Mouse (Mus musculus) embryonic facial prominence, embryonic 15.5 days (tissue): Measurements from ENCODE around the gene Sorbs1. TPM values are rescaled to one million over a fixed set of nuclear protein-coding genes. Genes with fewer than 3 reads are reported as not detected.
A peak's percentile ranks its signal among the peaks of the same experiment; 100 is the strongest.

Experiments
- ATAC-seq: fragments of 200-750 bp; cut with Nextera tagmentation; 2 replicates; pipeline ENCODE4 v1.8.0; 2017; ENCODE audit warnings: low read depth, moderate TSS enrichment; ENCODE audit not compliant: insufficient number of reproducible peaks, low FRiP score, low TSS enrichment
- H3K27ac ChIP-seq: fragments of 300-500 bp; sonication (generic); replicated peaks from 2 replicates; pipeline ENCODE4 v1.5.1; 2015; ENCODE audit warnings: mild to moderate bottlenecking, inconsistent platforms
- H3K27me3 ChIP-seq: fragments of 300-500 bp; sonication (generic); 2 replicates; pipeline ENCODE4 v1.6.1; 2015; ENCODE audit warnings: inconsistent platforms
- H3K36me3 ChIP-seq: fragments of 300-500 bp; sonication (generic); 2 replicates; pipeline ENCODE4 v1.6.1; 2015; ENCODE audit warnings: mild to moderate bottlenecking, inconsistent platforms
- H3K4me1 ChIP-seq: fragments of 300-500 bp; sonication (generic); 2 replicates; pipeline ENCODE4 v1.6.1; 2015; ENCODE audit warnings: inconsistent platforms
- H3K4me2 ChIP-seq: fragments of 300-500 bp; sonication (generic); replicated peaks from 2 replicates; pipeline ENCODE4 v1.6.1; 2015; ENCODE audit warnings: mild to moderate bottlenecking, inconsistent platforms
- H3K4me3 ChIP-seq: fragments of 300-500 bp; sonication (generic); replicated peaks from 2 replicates; pipeline ENCODE4 v1.5.1; 2015; ENCODE audit warnings: mild to moderate bottlenecking, inconsistent platforms
- H3K9ac ChIP-seq: fragments of 300-500 bp; sonication (generic); 2 replicates; pipeline ENCODE4 v1.6.1; 2015; ENCODE audit warnings: inconsistent platforms
- H3K9me3 ChIP-seq: fragments of 300-500 bp; sonication (generic); replicated peaks from 2 replicates; pipeline ENCODE4 v1.6.1; 2016; ENCODE audit warnings: inconsistent platforms
- WGBS: fragments of 180-500 bp; shearing (Covaris S2); methylation state at CpG from one replicate; pipeline ENCODE4 v1.1.7; 2015; 5-methylcytosine and 5-hydroxymethylcytosine counted together
- polyA plus RNA-seq: library from polyadenylated mRNA; unstranded; fragments of >200 nt; fragmentation: Nextera tagmentation; extraction: Ambion mirVana; gene quantifications from 2 replicates; pipeline ENCODE4 v1.2.1, GENCODE M21; 2015

Sorbs1 gene
- polyA plus RNA-seq, 1 experiment from 2014 or later: 55.6 TPM

DNA sequence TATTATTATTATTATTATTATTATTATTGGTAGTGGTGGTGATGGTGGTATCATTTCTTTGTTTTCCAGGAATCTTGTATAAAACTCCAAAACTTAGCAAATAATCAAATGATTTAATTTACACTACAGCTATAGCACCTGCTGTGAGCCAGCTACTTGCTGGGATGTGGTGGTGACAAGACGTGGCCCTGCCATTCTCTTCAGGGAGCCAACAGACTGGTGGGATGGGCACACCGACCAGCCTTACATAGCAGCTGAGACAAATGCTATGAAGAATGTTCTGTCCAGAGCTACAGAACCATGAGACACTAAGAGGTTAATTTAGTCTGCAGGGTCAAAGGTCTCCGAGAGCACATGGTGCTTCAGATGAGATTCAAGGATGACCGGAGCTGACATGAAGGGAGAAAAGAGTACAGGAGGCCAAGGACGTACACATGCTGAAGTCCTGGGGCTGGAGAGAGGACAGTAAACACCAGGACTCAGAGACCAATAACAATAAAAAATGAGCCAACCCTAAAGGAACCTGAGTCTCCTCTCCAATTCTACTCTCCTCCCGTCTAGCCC, 15.3 kb downstream of the Sorbs1 start:
- no peak overlapping the region for H3K9ac ChIP-seq
- no peak overlapping the region for H3K4me3 ChIP-seq
- no peaks in the 10 kb centered on the region for H3K4me1 ChIP-seq
- no peak overlapping the region for H3K27ac ChIP-seq
- no peaks in the 10 kb centered on the region for H3K9me3 ChIP-seq
- 69% methylated on average over 6 of the region's 6 CpGs for WGBS
- H3K36me3 ChIP-seq: no peaks in the 10 kb centered on the region
- no peak overlapping the region for H3K4me2 ChIP-seq
- no peak for ATAC-seq
- no peaks in the 10 kb centered on the region for H3K27me3 ChIP-seq

GRCm38 (mm10) chr19:40496509-40497267, 16.9 kb downstream of the Sorbs1 start:
- no peak overlapping the region for H3K4me3 ChIP-seq
- H3K9ac ChIP-seq: no peak overlapping the region
- WGBS: 90% methylated on average over 11 of the region's 11 CpGs
- H3K9me3 ChIP-seq: no peaks in the 10 kb centered on the region
- no peaks in the 10 kb centered on the region for H3K4me1 ChIP-seq
- H3K27me3 ChIP-seq: no peaks in the 10 kb centered on the region
- no peak overlapping the region for H3K4me2 ChIP-seq
- H3K36me3 ChIP-seq: no peaks in the 10 kb centered on the region
- H3K27ac ChIP-seq: no peak overlapping the region
- no peak for ATAC-seq

DNA sequence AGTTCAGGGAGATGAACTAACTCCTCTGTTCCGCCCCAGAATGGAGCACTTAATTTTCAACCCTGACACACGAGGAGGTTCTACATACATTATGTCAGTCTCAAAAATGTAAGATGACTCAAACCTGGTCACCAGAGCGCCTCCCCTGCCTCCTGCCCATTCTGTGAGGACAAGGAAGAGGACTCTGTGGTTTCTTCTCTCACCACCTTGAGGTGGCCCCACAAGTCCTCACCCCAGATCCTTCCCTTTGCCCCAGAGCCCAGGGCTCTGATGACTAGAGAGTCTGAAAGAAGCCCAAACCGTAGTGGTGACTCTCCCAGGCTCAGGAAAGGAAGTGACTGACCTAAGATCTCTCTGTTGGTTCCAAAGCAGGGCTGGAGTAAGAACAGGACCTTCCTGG, 17.5 kb downstream of the Sorbs1 start:
- Histone ChIP-seq H3K4me2 (no peak overlapping the region), H3K9ac (no peak overlapping the region), H3K27me3 (no peaks in the 10 kb centered on the region), H3K4me1 (no peaks in the 10 kb centered on the region; the same call in 1 of the 2 replicates), H3K36me3 (no peaks in the 10 kb centered on the region), H3K27ac (no peak overlapping the region), H3K9me3 (no peaks in the 10 kb centered on the region), H3K4me3 (no peak overlapping the region)
- no peak for ATAC-seq
- WGBS: 82% methylated on average over 4 of the region's 4 CpGs

GRCm38 (mm10) chr19:40492902-40493301, 20.7 kb downstream of the Sorbs1 start:
- Histone ChIP-seq H3K27ac (no peak overlapping the region), H3K4me1 (peaks cover 17% of the 10 kb centered on the region), H3K9ac (no peak overlapping the region), H3K4me2 (no peak overlapping the region), H3K27me3 (no peaks in the 10 kb centered on the region), H3K4me3 (no peak overlapping the region), H3K9me3 (no peaks in the 10 kb centered on the region), H3K36me3 (no peaks in the 10 kb centered on the region)
- ATAC-seq: no peak
- WGBS: 70% methylated on average over 9 of the region's 9 CpGs

DNA sequence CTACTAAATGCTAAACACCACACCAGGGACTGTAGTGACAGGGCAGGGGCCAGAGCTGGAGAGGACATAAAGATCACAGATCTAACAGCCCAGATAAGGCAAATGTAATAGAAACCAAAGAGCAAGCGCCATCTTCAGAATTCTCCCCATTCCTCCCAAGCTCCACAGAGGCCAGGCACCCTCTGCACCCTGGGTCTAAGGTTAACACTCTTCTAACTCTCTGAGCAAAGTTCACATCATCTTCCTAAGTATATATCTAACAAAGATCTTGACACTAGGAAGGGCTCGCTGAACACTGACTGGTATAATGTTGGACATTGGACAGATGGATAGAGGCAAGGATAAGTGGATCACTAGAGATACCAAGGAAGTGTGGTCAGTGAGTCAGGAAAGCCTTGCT, 22.1 kb downstream of the Sorbs1 start:
- H3K27ac ChIP-seq: no peak overlapping the region
- no peak overlapping the region for H3K4me3 ChIP-seq
- H3K9ac ChIP-seq: no peak overlapping the region
- H3K36me3 ChIP-seq: no peaks in the 10 kb centered on the region
- H3K4me2 ChIP-seq: no peak overlapping the region
- H3K27me3 ChIP-seq: no peaks in the 10 kb centered on the region
- WGBS: 86% methylated on average over 2 of the region's 2 CpGs
- no peak for ATAC-seq
- H3K4me1 ChIP-seq: peaks cover 24% of the 10 kb centered on the region
- H3K9me3 ChIP-seq: no peaks in the 10 kb centered on the region

GRCm38 (mm10) chr19:40490765-40491164, 22.8 kb downstream of the Sorbs1 start:
- no peak for ATAC-seq
- peaks cover 24% of the 10 kb centered on the region for H3K4me1 ChIP-seq
- no peaks in the 10 kb centered on the region for H3K36me3 ChIP-seq
- H3K4me3 ChIP-seq: no peak overlapping the region
- no peaks in the 10 kb centered on the region for H3K27me3 ChIP-seq
- H3K9me3 ChIP-seq: no peaks in the 10 kb centered on the region
- H3K27ac ChIP-seq: no peak overlapping the region
- 55% methylated on average over 8 of the region's 8 CpGs for WGBS
- H3K9ac ChIP-seq: no peak overlapping the region
- H3K4me2 ChIP-seq: no peak overlapping the region

DNA sequence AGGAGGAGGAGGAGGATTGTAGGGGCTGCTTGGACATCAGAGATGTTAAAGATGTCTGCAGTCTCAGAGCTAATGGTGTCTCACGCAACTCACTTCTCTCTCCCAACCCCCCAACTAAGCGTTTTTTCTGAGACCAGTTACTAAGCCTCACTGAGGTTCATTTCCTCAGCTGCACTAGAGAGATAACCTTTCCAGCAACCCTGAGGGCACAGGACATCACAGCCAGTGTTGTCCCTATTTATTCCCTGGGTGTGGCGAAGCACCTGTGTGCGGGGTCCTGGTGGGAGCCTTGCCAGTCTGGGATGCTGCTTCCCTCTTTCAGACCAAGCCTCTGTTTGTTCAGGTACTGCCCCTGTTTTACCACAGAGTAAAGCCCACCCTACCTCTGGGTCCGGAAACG, 23.9 kb downstream of the Sorbs1 start:
- no peak for ATAC-seq
- H3K9me3 ChIP-seq: no peaks in the 10 kb centered on the region
- no peaks in the 10 kb centered on the region for H3K27me3 ChIP-seq
- H3K4me3 ChIP-seq: no peak overlapping the region
- no peak overlapping the region for H3K27ac ChIP-seq
- H3K4me1 ChIP-seq: peaks cover 24% of the 10 kb centered on the region
- 67% methylated on average over 6 of the region's 6 CpGs for WGBS
- H3K36me3 ChIP-seq: no peaks in the 10 kb centered on the region
- H3K9ac ChIP-seq: no peak overlapping the region
- H3K4me2 ChIP-seq: no peak overlapping the region

DNA sequence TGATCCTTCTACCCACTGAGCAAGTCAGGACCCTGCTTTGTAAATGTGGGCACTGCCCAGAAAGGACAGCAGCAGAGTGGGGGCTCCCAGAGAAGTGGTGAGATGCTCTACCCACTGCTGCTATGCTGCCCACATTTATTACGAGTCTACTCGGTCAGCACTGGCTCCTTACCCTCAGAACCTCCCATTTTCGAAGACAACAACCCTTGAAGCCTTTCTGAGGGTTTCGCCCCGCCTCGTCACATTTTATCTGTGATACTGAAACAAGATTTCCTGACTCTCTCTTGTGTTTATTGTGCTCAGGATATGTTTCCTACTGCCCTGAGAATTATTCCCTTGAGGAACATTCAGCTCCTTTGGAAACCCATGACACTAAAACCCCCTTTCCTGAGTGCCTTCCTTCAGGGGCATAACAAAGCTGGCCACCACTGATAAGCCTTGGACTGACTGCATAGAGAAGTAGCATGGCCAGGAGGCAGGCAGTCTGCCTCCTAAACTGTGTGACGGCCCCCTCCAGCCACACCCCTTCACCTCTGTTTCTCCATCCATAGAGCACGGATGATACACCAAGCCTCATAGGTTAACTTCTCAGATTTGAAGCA, 24.6 kb downstream of the Sorbs1 start:
- Histone ChIP-seq H3K4me3 (no peak overlapping the region), H3K27ac (no peak overlapping the region), H3K27me3 (no peaks in the 10 kb centered on the region), H3K4me2 (no peak overlapping the region), H3K4me1 (peaks cover 24% of the 10 kb centered on the region), H3K9ac (no peak overlapping the region), H3K36me3 (no peaks in the 10 kb centered on the region), H3K9me3 (0 out of 2 replicates have a peak, but pooled peaks cover 3% of the 10 kb centered on the region)
- WGBS: 74% methylated on average over 8 of the region's 8 CpGs
- no peak for ATAC-seq

DNA sequence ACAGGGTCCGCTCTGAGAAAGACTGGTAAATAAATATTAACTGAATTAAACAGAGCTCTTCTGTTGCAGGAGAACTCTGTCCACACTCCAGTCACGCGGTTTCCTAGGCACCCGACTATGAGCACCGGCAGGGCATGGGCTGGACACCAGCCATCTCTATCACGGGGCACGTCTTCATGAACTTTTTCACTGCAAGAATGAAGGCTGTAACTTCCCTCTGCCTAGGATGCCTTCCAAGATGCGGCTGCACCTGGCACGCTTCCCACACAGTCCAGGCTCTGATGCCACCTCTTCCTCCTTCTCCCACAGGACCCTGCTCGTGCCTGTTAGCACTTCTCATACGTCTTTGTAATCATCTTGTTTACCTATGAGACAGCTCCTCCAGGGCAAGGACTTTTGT, 26.0 kb downstream of the Sorbs1 start:
- no peak for ATAC-seq
- no peak overlapping the region for H3K4me3 ChIP-seq
- 0 out of 2 replicates have a peak, but pooled peaks cover 6% of the 10 kb centered on the region for H3K9me3 ChIP-seq
- peaks cover 24% of the 10 kb centered on the region for H3K4me1 ChIP-seq
- no peak overlapping the region for H3K4me2 ChIP-seq
- H3K27ac ChIP-seq: 0 out of 2 replicates have a peak overlapping the region, but pooled peaks have one; percentile 3
- no peak overlapping the region for H3K9ac ChIP-seq
- 59% methylated on average over 11 of the region's 11 CpGs for WGBS
- H3K27me3 ChIP-seq: no peaks in the 10 kb centered on the region
- no peaks in the 10 kb centered on the region for H3K36me3 ChIP-seq

DNA sequence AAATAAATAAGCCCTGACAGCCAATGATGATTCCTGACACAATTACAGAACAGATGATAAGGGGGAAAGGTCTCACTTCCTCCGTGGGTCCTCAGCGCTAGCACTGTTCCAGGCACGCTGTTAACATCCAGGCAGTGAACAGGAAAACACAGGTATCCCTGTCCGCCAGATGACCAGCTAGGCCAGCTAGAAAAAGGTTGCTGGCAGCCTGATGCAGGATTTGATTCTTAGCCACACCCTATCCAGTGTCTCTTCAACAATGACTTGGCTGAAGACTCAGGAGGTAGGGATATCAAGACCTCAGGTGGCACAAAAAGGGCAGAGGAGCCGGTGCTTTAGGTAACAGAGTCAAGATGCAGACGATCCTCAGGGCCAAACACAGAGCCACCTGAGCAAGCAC, 32.5 kb downstream of the Sorbs1 start:
- Histone ChIP-seq H3K36me3 (no peaks in the 10 kb centered on the region), H3K4me3 (no peak overlapping the region), H3K4me2 (no peak overlapping the region), H3K9me3 (0 out of 2 replicates have a peak, but pooled peaks cover 6% of the 10 kb centered on the region), H3K27me3 (0 out of 2 replicates have a peak, but pooled peaks cover 3% of the 10 kb centered on the region), H3K27ac (no peak overlapping the region), H3K4me1 (peaks cover 15% of the 10 kb centered on the region; the same call in 1 of the 2 replicates), H3K9ac (no peak overlapping the region)
- no peak for ATAC-seq
- 73% methylated on average over 6 of the region's 6 CpGs for WGBS

GRCm38 (mm10) chr19:40478161-40478575, 35.4 kb downstream of the Sorbs1 start:
- H3K9ac ChIP-seq: no peak overlapping the region
- no peak overlapping the region for H3K4me2 ChIP-seq
- ATAC-seq: no peak
- H3K4me1 ChIP-seq: peaks cover 15% of the 10 kb centered on the region; the same call in 1 of the 2 replicates
- no peaks in the 10 kb centered on the region for H3K36me3 ChIP-seq
- no peaks in the 10 kb centered on the region for H3K9me3 ChIP-seq
- 76% methylated on average over 10 of the region's 10 CpGs for WGBS
- H3K4me3 ChIP-seq: no peak overlapping the region
- 0 out of 2 replicates have a peak, but pooled peaks cover 3% of the 10 kb centered on the region for H3K27me3 ChIP-seq
- no peak overlapping the region for H3K27ac ChIP-seq
